Comparison of ENCODE assay signal across 22 mouse cellular contexts in genomic region chr6:108257225-108257624, GRCm38 (mm10). TPM values are rescaled to one million over a fixed set of nuclear protein-coding genes. Genes with fewer than 3 reads are reported as not detected.
A peak's percentile ranks its signal among the peaks of the same experiment; 100 is the strongest.
DNase-seq lines count a peak whose midpoint lies in the region; ATAC-seq and TF ChIP-seq lines count a peak whose summit lies in the region.
"Had no signal": no experiment of that assay in that cellular context is flagged by ENCODE, and none has a peak within 500 bp of the region (broad histone marks: within the 10 kb centered on the region; RNA-seq: fewer than 3 reads in every experiment).

No protein-coding gene starts in this region.

- H3K4me2 ChIP-seq in forebrain, embryonic 14.5 days (ENCODE audit: low read length), result no peak overlapping the region
- no peak overlapping the region for H3K4me2 ChIP-seq in heart, embryonic 12.5 days
- H3K4me2 ChIP-seq in CH12.LX (ENCODE audit: insufficient read depth, low read depth, poor library complexity, severe bottlenecking), result no peak overlapping the region

- WGBS in forebrain, embryonic 10.5 days, result 83% methylated on average over 3 of the region's 3 CpGs
- WGBS in forebrain, embryonic 14.5 days, result 77% methylated on average over 3 of the region's 3 CpGs
- WGBS in heart, embryonic 12.5 days, result 70% methylated on average over 3 of the region's 3 CpGs

- no peak for TF ChIP-seq EP300 in CH12.LX (IDR thresholded peaks at IDR 0.05; ENCODE audit: low read length)

- no peaks in the 10 kb centered on the region for H3K27me3 ChIP-seq in forebrain, embryonic 10.5 days (ENCODE audit: poor library complexity, severe bottlenecking)
- H3K27me3 ChIP-seq in forebrain, embryonic 14.5 days (replicated peaks; ENCODE audit: control insufficient read depth, insufficient read depth, low read length), result no peaks in the 10 kb centered on the region
- H3K27me3 ChIP-seq in heart, embryonic 12.5 days (replicated peaks), result no peaks in the 10 kb centered on the region
- no peaks in the 10 kb centered on the region for H3K27me3 ChIP-seq in CH12.LX (replicated peaks)
- H3K27me3 ChIP-seq: Patski had no signal

- no peak for ATAC-seq in forebrain, embryonic 14.5 days
- no peak for ATAC-seq in heart, embryonic 12.5 days (ENCODE audit: insufficient number of reproducible peaks, low FRiP score)
- ATAC-seq: activated CD4-positive, CD25-positive, alpha-beta regulatory T cell, adult 4 months; CD4-positive, CD25-positive, alpha-beta regulatory T cell, adult 4 months; Patski had no signal

- peaks cover 40% of the 10 kb centered on the region for H3K79me2 ChIP-seq in CH12.LX (replicated peaks; ENCODE audit: control insufficient read depth, extremely low read depth, insufficient read depth, poor library complexity, severe bottlenecking)

- H3K9ac ChIP-seq in forebrain, embryonic 14.5 days (ENCODE audit: low read length), result no peak overlapping the region
- H3K9ac ChIP-seq in heart, embryonic 12.5 days, result no peak overlapping the region
- no peak overlapping the region for H3K9ac ChIP-seq in CH12.LX (ENCODE audit: insufficient read depth, low read depth)

- peak overlapping the region; percentile 20; the same call in 1 of the 2 replicates for H3K27ac ChIP-seq in forebrain, embryonic 10.5 days
- no peak overlapping the region for H3K27ac ChIP-seq in forebrain, embryonic 14.5 days (ENCODE audit: low read depth, low read length)
- H3K27ac ChIP-seq in heart, embryonic 12.5 days (ENCODE audit: poor library complexity, severe bottlenecking), result no peak overlapping the region
- H3K27ac ChIP-seq in CH12.LX (ENCODE audit: insufficient read depth, low read depth), result no peak overlapping the region

- H3K36me3 ChIP-seq in forebrain, embryonic 10.5 days (replicated peaks), result peaks cover 5% of the 10 kb centered on the region; the same call in 1 of the 2 replicates
- H3K36me3 ChIP-seq in forebrain, embryonic 14.5 days (ENCODE audit: control insufficient read depth, insufficient read depth, low read length), result no peaks in the 10 kb centered on the region
- H3K36me3 ChIP-seq in heart, embryonic 12.5 days, result no peaks in the 10 kb centered on the region
- H3K36me3 ChIP-seq in CH12.LX (replicated peaks in 1 of 2; ENCODE audit: control insufficient read depth in 1 of 2, insufficient read depth in 1 of 2, low read length in 1 of 2), result peaks cover 0 to 48% of the 10 kb centered on the region in 2 experiments

- TF ChIP-seq CTCF in CH12.LX (conservative IDR thresholded peaks at IDR 0.05 in 1 of 2, IDR thresholded peaks at IDR 0.05 in 1 of 2; ENCODE audit: low read depth in 2 of 2, low read length in 2 of 2), result peak in 1 of 2 experiments; percentile 40; a peak in 2 of 4 replicates

- in situ Hi-C loops in CH12.LX (cut with MboI; ENCODE audit: low pct_ligation_motif_present, low pct_unique_long_range_greater_than_20kb, low sequenced_read_pairs), result no loop called here

- dilution Hi-C loops in CH12.LX (cut with MboI; ENCODE audit: extremely low pct_ligation_motif_present, extremely low pct_unique_long_range_greater_than_20kb, low sequenced_read_pairs), result no loop called here

- TF ChIP-seq RAD21 in CH12.LX (IDR thresholded peaks at IDR 0.05; ENCODE audit: low read depth, low read length), result peak; percentile 24

- H3K4me1 ChIP-seq in forebrain, embryonic 10.5 days, result peaks cover 59% of the 10 kb centered on the region
- peaks cover 2% of the 10 kb centered on the region; the same call in 1 of the 2 replicates for H3K4me1 ChIP-seq in forebrain, embryonic 14.5 days (ENCODE audit: control insufficient read depth, insufficient read depth, low read length)
- peaks cover 61% of the 10 kb centered on the region for H3K4me1 ChIP-seq in heart, embryonic 12.5 days (replicated peaks)
- peaks cover 13 to 68% of the 10 kb centered on the region in 2 experiments; a peak in 3 of 4 replicates for H3K4me1 ChIP-seq in CH12.LX (ENCODE audit: control insufficient read depth in 1 of 2, insufficient read depth in 2 of 2)

- no peak for TF ChIP-seq POLR2A in CH12.LX (IDR thresholded peaks at IDR 0.05; ENCODE audit: low read depth, low read length)

- H3K4me3 ChIP-seq in forebrain, embryonic 10.5 days, result no peak overlapping the region
- no peak overlapping the region for H3K4me3 ChIP-seq in forebrain, embryonic 14.5 days (ENCODE audit: low read depth, low read length)
- no peak overlapping the region for H3K4me3 ChIP-seq in heart, embryonic 12.5 days
- no peak overlapping the region for H3K4me3 ChIP-seq in CH12.LX (replicated peaks in 1 of 3; ENCODE audit: low read depth in 2 of 3, low read length in 2 of 3, poor library complexity in 1 of 3)

- DNase-seq in forebrain, embryonic 10.5 days (ENCODE audit: extremely low spot score, low spot score), result no peak
- no peak for DNase-seq in forebrain, embryonic 14.5 days (ENCODE audit: low spot score)
- peak; percentile 81 for DNase-seq in heart, adult 11 months
- peak; percentile 3 for DNase-seq in heart, postnatal 4 days
- DNase-seq in heart, adult 18-20 months, result no peak
- peak; percentile 51 for DNase-seq in CH12.LX (ENCODE audit: extremely low read depth)
- no peak for DNase-seq in right cerebral cortex, adult 2 months (ENCODE audit: low spot score in 2 of 2)
- DNase-seq: adrenal gland, adult 2 months; adrenal gland, adult 8-10 months; adrenal gland, postnatal 10 days; adrenal gland, postnatal 14 days; adrenal gland, postnatal 25 days; adrenal gland, postnatal 36 days; B cell, adult 2 months; cerebellum, adult 11 months; cerebellum, adult 11-12 months; cerebellum, adult 18-20 months had no signal

- no peaks in the 10 kb centered on the region; the same call in 1 of the 2 replicates for H3K9me3 ChIP-seq in forebrain, embryonic 10.5 days
- H3K9me3 ChIP-seq in forebrain, embryonic 14.5 days (replicated peaks; ENCODE audit: control insufficient read depth, low read length), result no peaks in the 10 kb centered on the region
- H3K9me3 ChIP-seq in heart, embryonic 12.5 days (replicated peaks), result no peaks in the 10 kb centered on the region
- no peaks in the 10 kb centered on the region for H3K9me3 ChIP-seq in CH12.LX (replicated peaks; ENCODE audit: low read length)
- H3K9me3 ChIP-seq: G1E had no signal

TF ChIP-seq in CH12.LX, 34 proteins besides CTCF, POLR2A, EP300 and RAD21:
- TF ChIP-seq PAX5 (IDR thresholded peaks at IDR 0.05; ENCODE audit: low read length) (no peak), SMC3 (IDR thresholded peaks at IDR 0.05; ENCODE audit: low read depth, low read length) (peak; percentile 16; the same call in 1 of the 2 replicates), HCFC1 (IDR thresholded peaks at IDR 0.05; ENCODE audit: low read depth, low read length) (no peak), IRF4 (IDR thresholded peaks at IDR 0.05; ENCODE audit: low read depth, low read length) (no peak), ZC3H11A (IDR thresholded peaks at IDR 0.05; ENCODE audit: low read depth, low read length) (no peak), ZKSCAN1 (IDR thresholded peaks at IDR 0.05; ENCODE audit: borderline replicate concordance, low read depth, low read length) (no peak), MEF2A (IDR thresholded peaks at IDR 0.05; ENCODE audit: borderline replicate concordance, low read depth, low read length) (no peak), RCOR1 (conservative IDR thresholded peaks at IDR 0.05; ENCODE audit: low read depth, low read length) (no peak), SIN3A (IDR thresholded peaks at IDR 0.05; ENCODE audit: low read length) (no peak), JUN (IDR thresholded peaks at IDR 0.05; ENCODE audit: insufficient read depth, low read depth, low read length) (no peak), ELF1 (IDR thresholded peaks at IDR 0.05; ENCODE audit: low read depth, low read length) (no peak), MAFK (IDR thresholded peaks at IDR 0.05; ENCODE audit: insufficient replicate concordance, low read length) (no peak), ZMIZ1 (IDR thresholded peaks at IDR 0.05; ENCODE audit: low read depth, low read length) (no peak), UBTF (IDR thresholded peaks at IDR 0.05; ENCODE audit: low read depth, low read length) (peak; percentile 94; the same call in 1 of the 2 replicates), NRF1 (IDR thresholded peaks at IDR 0.05; ENCODE audit: low read depth, low read length) (no peak), TBP (conservative IDR thresholded peaks at IDR 0.05; ENCODE audit: low read depth, low read length) (peak; percentile 92), KAT2A (IDR thresholded peaks at IDR 0.05; ENCODE audit: insufficient replicate concordance, low read length) (no peak), CHD1 (IDR thresholded peaks at IDR 0.05; ENCODE audit: low read depth, low read length) (no peak), JUND (conservative IDR thresholded peaks at IDR 0.05; ENCODE audit: low read depth, low read length) (no peak)
TF ChIP-seq in CH12.LX: peak in this region for 3.

RNA-seq across cellular contexts. Expression of gene Itpr1, which starts 44.3 kb away (rescaled TPM):
- 11.6 and 11.9 TPM in 2 replicates for polyA plus RNA-seq in forebrain, embryonic 10.5 days (2016; fragmentation: Nextera tagmentation; extraction: Ambion mirVana)
- polyA plus RNA-seq in forebrain, embryonic 14.5 days (2014; fragmentation: Nextera tagmentation; extraction: Ambion mirVana), result 5.2 and 8.5 TPM in 2 replicates
- polyA plus RNA-seq in heart, embryonic 12.5 days (2016; fragmentation: Nextera tagmentation; extraction: Ambion mirVana), result 22.0 and 22.7 TPM in 2 replicates
- total RNA-seq in heart, postnatal 4 days (2021), result 10 to 100 TPM; 71.8 to 73.6 TPM
- 10 to 100 TPM; 37.0 to 48.1 TPM for total RNA-seq in heart, adult 18-20 months (2021)
- total RNA-seq in CH12.LX (2012; rRNA removed) (73.1 and 78.2 TPM in 2 replicates), CH12.LX (2014; rRNA removed) (42.8 and 48.2 TPM in 2 replicates)
- 53.4 and 54.5 TPM in 2 replicates for polyA plus RNA-seq in CH12.LX (2012; ENCODE audit: insufficient read length, low read depth)

Comparison
In these comparisons a context has a peak if more than half of its experiments do, and no peak if none do; other contexts are left out.
1. DNase-seq: peak in heart, adult 11 months (single experiment), heart, postnatal 4 days (single experiment) and CH12.LX (single experiment); none in forebrain, embryonic 10.5 days (single experiment), forebrain, embryonic 14.5 days (single experiment), heart, adult 18-20 months (0 of 2) and right cerebral cortex, adult 2 months (0 of 2).